In genomic region chr8:44971346-44971745, GRCm38 (mm10) we compare ENCODE assay signal across 16 mouse cellular contexts. TPM values are rescaled to one million over a fixed set of nuclear protein-coding genes. Genes with fewer than 3 reads are reported as not detected.
DNase-seq lines count a peak whose midpoint lies in the region; ATAC-seq and TF ChIP-seq lines count a peak whose summit lies in the region.
"Had no signal": no experiment of that assay in that cellular context is flagged by ENCODE, and none has a peak within 500 bp of the region (broad histone marks: within the 10 kb centered on the region; RNA-seq: fewer than 3 reads in every experiment).

No protein-coding gene starts in this region.

- no peak overlapping the region for H3K27ac ChIP-seq in heart, embryonic 12.5 days (ENCODE audit: poor library complexity, severe bottlenecking)
- peak overlapping the region; percentile 45; the same call in 1 of the 2 replicates for H3K27ac ChIP-seq in stomach, embryonic 15.5 days
- H3K27ac ChIP-seq in stomach, postnatal 0 days (replicated peaks): no peak overlapping the region
- H3K27ac ChIP-seq in forebrain, embryonic 14.5 days (ENCODE audit: low read depth, low read length): no peak overlapping the region
- H3K27ac ChIP-seq: hindbrain, embryonic 13.5 days; limb, embryonic 15.5 days had no signal

- H3K9ac ChIP-seq in heart, embryonic 12.5 days: 0 out of 2 replicates have a peak overlapping the region, but pooled peaks have one; percentile 36
- H3K9ac ChIP-seq in stomach, embryonic 15.5 days: no peak overlapping the region
- no peak overlapping the region for H3K9ac ChIP-seq in stomach, postnatal 0 days (ENCODE audit: low read length)
- no peak overlapping the region for H3K9ac ChIP-seq in forebrain, embryonic 14.5 days (ENCODE audit: low read length)
- H3K9ac ChIP-seq: hindbrain, embryonic 13.5 days; limb, embryonic 15.5 days had no signal

- WGBS in heart, embryonic 12.5 days: 46% methylated on average over 6 of the region's 6 CpGs
- 48% methylated on average over 6 of the region's 6 CpGs for WGBS in stomach, embryonic 15.5 days
- 41% methylated on average over 6 of the region's 6 CpGs for WGBS in stomach, postnatal 0 days
- WGBS in forebrain, embryonic 14.5 days: 4% methylated on average over 6 of the region's 6 CpGs

- ATAC-seq in heart, embryonic 12.5 days (ENCODE audit: insufficient number of reproducible peaks, low FRiP score): no peak
- no peak for ATAC-seq in stomach, embryonic 15.5 days (ENCODE audit: insufficient read depth, low FRiP score, low read depth)
- ATAC-seq in stomach, postnatal 0 days (ENCODE audit: low FRiP score, low TSS enrichment): no peak
- 0 out of 2 replicates have a peak, but pooled peaks have one; percentile 32 for ATAC-seq in forebrain, embryonic 14.5 days

- H3K36me3 ChIP-seq in heart, embryonic 12.5 days: 0 out of 2 replicates have a peak, but pooled peaks cover 3% of the 10 kb centered on the region
- H3K36me3 ChIP-seq in stomach, embryonic 15.5 days: no peaks in the 10 kb centered on the region
- H3K36me3 ChIP-seq in stomach, postnatal 0 days (ENCODE audit: control insufficient read depth, insufficient read depth, low read length): no peaks in the 10 kb centered on the region
- H3K36me3 ChIP-seq in forebrain, embryonic 14.5 days (ENCODE audit: control insufficient read depth, insufficient read depth, low read length): no peaks in the 10 kb centered on the region
- H3K36me3 ChIP-seq: hindbrain, embryonic 13.5 days; limb, embryonic 15.5 days had no signal

- H3K27me3 ChIP-seq in heart, embryonic 12.5 days (replicated peaks): no peaks in the 10 kb centered on the region
- no peaks in the 10 kb centered on the region for H3K27me3 ChIP-seq in stomach, embryonic 15.5 days (replicated peaks)
- no peaks in the 10 kb centered on the region for H3K27me3 ChIP-seq in stomach, postnatal 0 days (ENCODE audit: control insufficient read depth, insufficient read depth, low read length)
- H3K27me3 ChIP-seq in forebrain, embryonic 14.5 days (replicated peaks; ENCODE audit: control insufficient read depth, insufficient read depth, low read length): no peaks in the 10 kb centered on the region
- H3K27me3 ChIP-seq: hindbrain, embryonic 13.5 days; limb, embryonic 15.5 days had no signal

- TF ChIP-seq CTCF in stomach, postnatal 0 days (IDR thresholded peaks at IDR 0.05; ENCODE audit: low read depth): no peak

- no peak overlapping the region for H3K4me3 ChIP-seq in heart, embryonic 12.5 days
- H3K4me3 ChIP-seq in stomach, embryonic 15.5 days (replicated peaks): no peak overlapping the region
- H3K4me3 ChIP-seq in stomach, postnatal 0 days (ENCODE audit: low read depth, low read length): no peak overlapping the region
- H3K4me3 ChIP-seq in forebrain, embryonic 14.5 days (ENCODE audit: low read depth, low read length): no peak overlapping the region
- H3K4me3 ChIP-seq: hindbrain, embryonic 13.5 days; limb, embryonic 15.5 days had no signal

- H3K9me3 ChIP-seq in heart, embryonic 12.5 days (replicated peaks): no peaks in the 10 kb centered on the region
- no peaks in the 10 kb centered on the region for H3K9me3 ChIP-seq in stomach, embryonic 15.5 days
- no peaks in the 10 kb centered on the region for H3K9me3 ChIP-seq in stomach, postnatal 0 days (ENCODE audit: control insufficient read depth, low read length)
- H3K9me3 ChIP-seq in forebrain, embryonic 14.5 days (replicated peaks; ENCODE audit: control insufficient read depth, low read length): no peaks in the 10 kb centered on the region
- H3K9me3 ChIP-seq: hindbrain, embryonic 13.5 days; limb, embryonic 15.5 days had no signal

- H3K4me1 ChIP-seq in heart, embryonic 12.5 days (replicated peaks): peaks cover 52% of the 10 kb centered on the region
- H3K4me1 ChIP-seq in stomach, embryonic 15.5 days: peaks cover 17% of the 10 kb centered on the region
- H3K4me1 ChIP-seq in stomach, postnatal 0 days (replicated peaks; ENCODE audit: control insufficient read depth, insufficient read depth): peaks cover 6% of the 10 kb centered on the region; the same call in 1 of the 2 replicates
- H3K4me1 ChIP-seq in forebrain, embryonic 14.5 days (ENCODE audit: control insufficient read depth, insufficient read depth, low read length): peaks cover 27% of the 10 kb centered on the region

- H3K4me2 ChIP-seq in heart, embryonic 12.5 days: no peak overlapping the region
- H3K4me2 ChIP-seq in stomach, embryonic 15.5 days: no peak overlapping the region
- no peak overlapping the region for H3K4me2 ChIP-seq in stomach, postnatal 0 days (replicated peaks; ENCODE audit: low read depth)
- no peak overlapping the region; the same call in 1 of the 2 replicates for H3K4me2 ChIP-seq in forebrain, embryonic 14.5 days (ENCODE audit: low read length)
- H3K4me2 ChIP-seq: hindbrain, embryonic 13.5 days; limb, embryonic 15.5 days had no signal

- no peak for TF ChIP-seq EP300 in stomach, postnatal 0 days (optimal IDR thresholded peaks at IDR 0.05)

- no peak for DNase-seq in heart, adult 18-20 months
- DNase-seq in stomach, postnatal 0 days (ENCODE audit: low spot score): no peak
- peak; percentile 43 for DNase-seq in forebrain, embryonic 14.5 days (ENCODE audit: low spot score)
- DNase-seq in gastrocnemius, postnatal 10 days: no peak
- DNase-seq in layer of hippocampus, adult 18-20 months (ENCODE audit: low spot score in 2 of 2): no peak
- no peak for DNase-seq in spleen, postnatal 36 days (ENCODE audit: low spot score in 2 of 2)
- DNase-seq: B cell, adult 2 months; cerebellum, postnatal 10 days; kidney, postnatal 10 days; layer of hippocampus, adult 9-11 months; lung, postnatal 10 days; spleen, adult 18-20 months had no signal

RNA-seq across cellular contexts. Expression of gene Fat1, which starts 36.1 kb away (rescaled TPM):
- 21.3 and 24.9 TPM in 2 replicates for polyA plus RNA-seq in heart, embryonic 12.5 days (2016; fragmentation: Nextera tagmentation; extraction: Ambion mirVana)
- 10 to 100 TPM; 13.8 to 14.1 TPM for total RNA-seq in heart, adult 18-20 months (2021)
- polyA plus RNA-seq in stomach, embryonic 15.5 days (2015; fragmentation: Nextera tagmentation; extraction: Ambion mirVana): 14.5 and 18.2 TPM in 2 replicates
- polyA plus RNA-seq in stomach, postnatal 0 days (2015; fragmentation: Nextera tagmentation; extraction: Ambion mirVana): 8.6 and 9.4 TPM in 2 replicates
- 10.0 and 11.4 TPM in 2 replicates for polyA plus RNA-seq in forebrain, embryonic 14.5 days (2014; fragmentation: Nextera tagmentation; extraction: Ambion mirVana)
- total RNA-seq in gastrocnemius, postnatal 10 days (2021): 10 to 100 TPM; 17.8 to 30.4 TPM
- 10 to 100 TPM; 19.5 to 23.1 TPM for total RNA-seq in layer of hippocampus, adult 18-20 months (2021)
